Mouse (Mus musculus) cortical plate, adult 2 months (tissue): ENCODE measurements around the gene Ppil1.

Experiments used
- CTCF ChIP-seq: fragments of 200-500 bp; IDR thresholded peaks from 2 replicates; pipeline ENCODE4 v1.5.1; 2011; ENCODE audit warnings: mild to moderate bottlenecking, control low read depth, low read length; ENCODE audit not compliant: insufficient read depth; ENCODE audit errors: extremely low read depth
- POLR2A ChIP-seq: fragments of 200-500 bp; IDR thresholded peaks from 2 replicates; pipeline ENCODE4 v1.6.1; 2011; ENCODE audit warnings: mild to moderate bottlenecking, low read length, control low read depth; ENCODE audit not compliant: insufficient read depth; ENCODE audit errors: extremely low read depth

DNA sequence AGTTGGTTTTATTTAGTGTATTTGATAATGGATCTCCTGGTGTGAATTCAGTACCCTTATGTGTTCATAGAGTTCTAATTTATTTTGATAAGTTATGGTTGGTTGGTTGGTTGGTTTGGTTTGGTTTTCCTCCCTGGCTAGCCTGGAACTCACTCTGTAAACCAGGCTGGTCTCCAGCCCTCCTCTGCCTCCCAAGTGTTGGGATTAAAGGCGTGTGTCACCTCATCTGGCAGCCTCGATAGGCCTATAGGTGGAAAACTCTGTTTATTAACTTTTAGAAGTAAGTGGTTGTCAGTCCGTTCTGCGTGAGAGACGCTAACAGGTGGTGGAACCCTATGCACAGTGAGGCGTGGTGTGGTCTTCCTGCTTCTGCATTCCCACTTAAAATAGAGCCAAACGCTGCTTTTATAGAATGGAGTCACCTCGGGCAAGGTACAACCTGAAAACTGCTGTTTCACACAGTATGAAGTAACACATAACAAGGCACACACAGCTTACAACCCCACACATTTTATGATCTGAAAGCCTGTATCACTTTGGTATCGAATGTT is 6.2 kb upstream of the Ppil1 start:
- no peak for TF ChIP-seq POLR2A
- no peak for TF ChIP-seq CTCF
